Mouse (Mus musculus) lung, adult 2 months (tissue): ENCODE measurements around the gene Ccdc122. TPM values are rescaled to one million over a fixed set of nuclear protein-coding genes. Genes with fewer than 3 reads are reported as not detected.
"Not testable (repeated sequence)": the region's sequence is repeated elsewhere in the genome, so short reads cannot be mapped to it uniquely, and the experiment has no call there.

Experiments
- DNase-seq: peaks from one replicate; pipeline ENCODE4 v3.0.0; 2022
- H3K4me1 ChIP-seq: fragments of 200-500 bp; 2 replicates; pipeline ENCODE4 v1.6.1; 2011; ENCODE audit warnings: low read length; ENCODE audit not compliant: control insufficient read depth, insufficient read depth
- H3K4me3 ChIP-seq: fragments of 200-500 bp; replicated peaks from 2 replicates; pipeline ENCODE3; 2011; ENCODE audit warnings: low read depth, mild to moderate bottlenecking, control low read depth, low read length; ENCODE audit errors: extremely low read depth
- CTCF ChIP-seq: fragments of 200-500 bp; IDR thresholded peaks from 2 replicates; pipeline ENCODE4 v1.5.1; 2011; ENCODE audit warnings: mild to moderate bottlenecking, low read length, control low read depth; ENCODE audit not compliant: insufficient read depth
- POLR2A ChIP-seq: fragments of 200-500 bp; IDR thresholded peaks from 2 replicates; pipeline ENCODE4 v1.6.1; 2011; ENCODE audit warnings: low read depth, mild to moderate bottlenecking, control low read depth, low read length, borderline replicate concordance; ENCODE audit errors: extremely low read depth
- WGBS: fragments of 180-500 bp; shearing (Covaris S2); methylation state at CpG from one replicate; pipeline ENCODE4 v1.1.7; 2018; 5-methylcytosine and 5-hydroxymethylcytosine counted together
- polyA plus RNA-seq: library from polyadenylated mRNA; depleted of rRNA; stranded (reverse); fragments of >200 nt; gene quantifications from 2 replicates; pipeline ENCODE4 v1.2.3, GENCODE M21; 2012

The Ccdc122 gene
- polyA plus RNA-seq, 1 experiment: 1.0 TPM

DNA sequence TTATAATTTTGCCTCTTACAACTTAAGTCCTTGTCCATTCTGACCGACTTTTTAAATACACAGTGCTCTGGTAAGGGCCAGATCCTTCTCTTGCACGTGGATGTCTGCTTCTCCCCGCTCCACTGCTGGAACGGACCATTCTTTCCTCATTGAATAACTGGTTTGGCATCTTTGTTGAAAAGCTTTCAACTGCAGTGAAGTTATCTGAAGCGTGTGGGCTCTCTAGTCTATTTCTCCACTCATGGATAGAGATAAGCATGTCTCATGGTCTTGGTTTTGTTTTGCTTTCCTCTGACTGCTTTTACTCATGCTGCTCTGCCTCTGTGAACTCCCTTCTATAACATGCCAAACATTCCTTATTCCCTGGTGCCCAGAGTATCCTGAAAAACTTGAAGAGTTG lies 4.1 kb upstream of the Ccdc122 start:
- DNase-seq: no peak
- peaks cover 2% of the 10 kb centered on the region for H3K4me1 ChIP-seq
- no peak overlapping the region for H3K4me3 ChIP-seq
- WGBS: 62% methylated on average over 5 of the region's 5 CpGs
- TF ChIP-seq CTCF: no peak
- no peak for TF ChIP-seq POLR2A

DNA sequence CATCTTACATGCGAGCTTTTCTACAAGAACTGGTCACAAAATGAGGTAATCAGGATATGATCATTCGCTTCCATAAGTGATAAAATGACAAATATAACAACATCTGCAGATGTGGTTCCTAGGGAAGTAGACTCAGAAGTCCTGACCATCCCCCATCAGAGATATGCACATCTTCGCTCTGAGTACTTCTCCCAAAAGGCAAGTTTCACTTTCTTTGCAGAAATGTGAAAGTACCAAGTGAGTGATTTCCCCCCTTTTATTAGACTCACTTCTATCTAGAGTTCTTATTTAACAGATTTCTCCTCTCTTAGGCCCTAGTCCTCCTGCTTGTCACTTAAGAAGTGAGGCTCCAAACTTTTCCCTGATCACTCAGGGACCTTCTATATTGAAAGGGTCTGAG lies 3.2 kb upstream of the Ccdc122 start:
- 83% methylated on average over 3 of the region's 3 CpGs for WGBS
- TF ChIP-seq POLR2A (no peak), CTCF (no peak)
- Histone ChIP-seq H3K4me3 (no peak overlapping the region), H3K4me1 (peaks cover 2% of the 10 kb centered on the region)
- DNase-seq: no peak

DNA sequence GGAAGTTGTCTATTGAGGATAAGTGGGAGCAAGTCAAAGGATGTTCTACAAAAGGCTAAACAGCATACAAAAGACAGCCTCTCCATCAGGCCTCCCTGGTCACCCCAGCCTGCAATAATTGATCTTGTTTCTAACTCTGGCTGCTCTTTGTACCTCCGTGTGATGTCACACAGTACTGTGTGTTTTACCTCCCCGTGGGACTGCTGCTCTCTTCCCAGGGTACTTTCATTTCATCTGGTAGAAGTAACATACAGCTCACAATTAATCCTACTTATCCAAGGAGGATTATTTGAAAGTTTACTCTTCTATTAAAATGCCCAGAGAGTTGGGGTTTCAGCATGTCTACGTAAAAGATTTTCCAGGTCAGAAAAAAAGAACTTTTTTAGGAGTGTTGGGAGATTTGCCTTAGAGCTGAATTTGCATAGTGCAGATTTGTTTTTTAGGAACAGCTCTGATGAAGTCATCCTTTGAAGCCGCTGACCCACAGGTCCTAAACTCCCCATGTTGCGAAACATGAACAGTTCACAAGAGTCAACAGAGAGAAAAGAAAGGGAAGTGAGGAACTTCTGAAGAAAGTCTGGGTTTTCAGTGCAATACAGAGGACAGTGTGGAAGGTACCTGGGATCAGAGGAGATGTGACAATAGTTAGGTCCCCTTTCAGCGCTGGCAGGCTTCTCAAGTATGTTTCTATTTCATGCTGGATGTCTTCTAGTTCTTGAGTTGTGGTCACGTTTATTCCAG lies 2.2 kb upstream of the Ccdc122 start:
- H3K4me1 ChIP-seq: peaks cover 2% of the 10 kb centered on the region
- no peak for DNase-seq
- 50% methylated on average over 7 of the region's 7 CpGs for WGBS
- no peak overlapping the region for H3K4me3 ChIP-seq
- TF ChIP-seq POLR2A (no peak), CTCF (no peak)

DNA sequence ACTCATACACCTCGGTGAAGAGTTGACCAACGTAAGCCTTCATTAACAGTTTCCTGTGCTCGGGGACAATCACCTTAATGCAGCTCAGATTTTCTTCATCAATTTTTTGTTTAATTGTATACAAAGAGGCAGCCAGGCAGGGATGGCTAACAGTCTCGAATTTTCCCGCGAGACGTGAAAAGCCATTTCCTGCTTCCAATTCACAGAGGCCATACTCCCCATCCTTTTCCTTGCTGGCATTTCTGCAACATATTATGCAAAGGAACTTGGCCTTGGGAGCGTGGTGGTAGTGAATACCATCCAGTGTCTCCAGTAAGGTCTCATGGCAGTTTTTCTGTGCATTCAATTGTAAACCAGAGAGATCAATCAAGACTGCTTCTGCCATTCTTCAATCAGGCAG lies 1.6 kb upstream of the Ccdc122 start:
- 76% methylated on average over 8 of the region's 8 CpGs for WGBS
- H3K4me3 ChIP-seq: no peak overlapping the region
- DNase-seq: no peak
- H3K4me1 ChIP-seq: peaks cover 2% of the 10 kb centered on the region
- no peak for TF ChIP-seq CTCF
- TF ChIP-seq POLR2A: no peak

DNA sequence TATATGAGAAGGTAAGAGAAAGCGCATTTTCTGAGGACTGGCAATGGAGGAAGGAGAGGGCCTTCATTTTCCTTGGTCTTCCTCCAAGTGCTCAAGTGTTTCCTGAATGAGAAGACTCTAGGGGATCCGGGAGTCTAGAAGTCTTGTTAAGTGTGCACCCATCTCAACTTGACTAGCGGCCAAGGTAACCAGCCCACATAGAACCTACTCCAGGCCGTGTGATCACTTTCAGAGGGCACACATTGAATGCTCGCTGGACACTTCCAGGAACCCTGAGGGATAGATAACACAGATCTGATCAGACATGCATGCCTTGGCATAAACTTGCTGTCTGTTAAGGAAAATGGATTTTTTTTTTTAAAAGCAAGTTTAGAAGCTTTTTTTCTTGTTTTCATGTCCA lies 758 bp downstream of the Ccdc122 start:
- no peak for DNase-seq
- Histone ChIP-seq H3K4me1 (peaks cover 2% of the 10 kb centered on the region), H3K4me3 (no peak overlapping the region)
- WGBS: 40% methylated on average over 5 of the region's 5 CpGs
- TF ChIP-seq CTCF (no peak), POLR2A (no peak)

DNA sequence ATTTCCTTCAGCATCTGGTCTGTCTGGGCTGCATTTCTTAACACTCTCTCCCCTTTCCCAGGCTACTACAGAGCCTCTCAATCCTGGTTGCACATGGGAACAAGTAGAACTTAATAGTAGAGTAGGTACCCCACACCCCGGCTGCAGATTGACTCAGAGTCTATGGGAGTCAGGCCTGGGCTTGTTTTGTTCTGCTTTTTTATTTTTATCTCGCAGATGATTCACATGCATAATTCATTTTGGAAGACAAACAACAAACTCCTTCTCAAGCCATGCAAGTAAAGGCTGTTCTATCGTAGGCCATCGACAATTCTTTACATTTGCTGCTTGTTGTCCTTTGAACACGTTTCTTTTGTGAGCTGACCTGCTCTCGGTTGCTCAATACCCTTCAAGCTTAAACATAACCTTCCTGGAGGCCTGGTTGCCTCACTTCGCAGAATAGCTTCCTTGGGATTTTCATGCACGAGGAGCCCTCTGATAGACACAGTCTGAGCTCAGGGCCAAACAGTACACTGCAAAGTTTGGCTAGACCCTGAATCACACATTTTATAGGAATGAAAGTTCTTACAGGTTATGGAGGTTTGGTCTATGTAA lies 1.4 kb downstream of the Ccdc122 start:
- WGBS: 54% methylated on average over 8 of the region's 8 CpGs
- Histone ChIP-seq H3K4me3 (no peak overlapping the region), H3K4me1 (peaks cover 2% of the 10 kb centered on the region)
- DNase-seq: no peak
- TF ChIP-seq POLR2A (no peak), CTCF (no peak)

DNA sequence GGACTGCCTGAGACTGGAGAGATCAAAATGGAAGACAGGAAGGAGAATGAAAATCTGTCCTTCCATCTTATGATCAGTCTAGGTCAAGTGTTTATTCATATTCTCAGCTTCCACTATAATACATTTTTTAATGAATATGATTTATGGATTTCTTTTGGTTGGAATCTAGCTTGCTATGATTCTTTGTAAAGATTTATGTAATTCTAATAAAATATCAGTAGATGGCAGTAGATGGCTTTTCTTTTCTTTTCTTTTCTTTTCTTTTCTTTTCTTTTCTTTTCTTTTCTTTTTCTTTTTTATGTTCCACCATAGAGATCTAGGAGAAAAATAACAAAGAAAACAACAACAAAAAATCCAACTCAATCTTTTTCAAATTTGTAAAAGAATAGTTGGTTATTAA lies 16.7 kb downstream of the Ccdc122 start:
- no peak for DNase-seq
- Histone ChIP-seq H3K4me1 (no peaks in the 10 kb centered on the region), H3K4me3 (no peak overlapping the region)
- no peak for TF ChIP-seq CTCF
- no peak for TF ChIP-seq POLR2A

DNA sequence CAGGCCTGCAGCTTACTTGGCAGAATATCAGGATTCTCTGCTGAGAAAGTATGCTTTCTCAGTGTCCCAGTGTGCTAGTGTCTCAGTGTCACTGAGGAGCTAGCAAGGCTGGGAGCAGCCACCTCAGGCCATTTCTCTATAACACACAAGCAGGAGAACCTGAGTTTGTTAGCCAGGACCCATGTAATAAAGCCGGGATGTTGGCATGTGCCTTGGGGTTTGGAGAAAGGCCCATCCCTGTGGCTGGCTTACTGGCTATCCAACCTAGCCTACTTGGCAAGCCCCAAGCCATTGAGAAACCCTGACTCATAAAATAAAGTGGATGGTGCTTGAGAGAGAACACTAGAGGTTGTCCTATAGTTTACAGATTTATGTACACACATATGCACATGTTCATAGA lies 32.8 kb downstream of the Ccdc122 start:
- DNase-seq: no peak
- 57% methylated on average over 1 of the region's 1 CpGs for WGBS
- Histone ChIP-seq H3K4me1 (no peaks in the 10 kb centered on the region), H3K4me3 (no peak overlapping the region)
- TF ChIP-seq POLR2A: no peak
- no peak for TF ChIP-seq CTCF

DNA sequence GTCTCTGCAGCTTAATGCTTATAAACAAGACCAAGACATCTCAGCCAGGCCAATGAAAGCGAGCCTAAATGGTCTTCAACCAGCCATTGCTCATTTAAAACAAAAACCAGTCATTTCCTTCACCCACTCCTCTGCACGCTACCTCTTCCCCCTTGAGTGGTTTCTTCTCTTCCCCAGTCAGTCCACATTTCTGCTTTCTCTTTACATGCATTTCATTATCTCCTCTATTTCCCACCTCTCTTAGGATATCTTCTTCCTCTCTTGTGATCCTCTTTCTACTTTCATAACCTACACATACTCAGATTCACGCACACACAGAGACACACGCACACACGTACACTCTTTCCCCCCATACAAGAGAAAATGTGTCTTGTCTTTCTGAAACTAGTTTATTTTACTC lies 44.7 kb downstream of the Ccdc122 start:
- no peak for DNase-seq
- no peak overlapping the region for H3K4me3 ChIP-seq
- H3K4me1 ChIP-seq: no peaks in the 10 kb centered on the region
- 81% methylated on average over 5 of the region's 5 CpGs for WGBS
- no peak for TF ChIP-seq CTCF
- TF ChIP-seq POLR2A: no peak

DNA sequence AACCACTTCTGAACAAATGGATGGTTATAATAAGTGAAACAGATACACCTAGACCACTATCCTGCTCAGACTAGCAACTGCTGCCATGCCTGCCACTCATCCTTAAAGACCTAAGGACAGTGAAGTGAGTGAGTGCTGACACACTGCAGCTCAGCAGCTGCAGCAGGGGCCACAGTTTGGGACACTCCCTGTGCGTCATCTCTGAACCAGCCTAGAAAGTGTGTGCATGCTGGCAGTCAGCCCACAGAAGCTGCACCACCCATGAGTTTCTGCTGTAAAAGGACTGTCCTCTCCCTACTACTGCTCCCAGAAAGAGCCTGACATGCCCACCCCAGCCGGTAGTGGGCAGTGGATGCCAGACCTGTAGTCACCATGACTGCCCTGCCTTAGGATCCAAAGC lies 63.7 kb downstream of the Ccdc122 start:
- no peak overlapping the region for H3K4me3 ChIP-seq
- no peaks in the 10 kb centered on the region for H3K4me1 ChIP-seq
- TF ChIP-seq POLR2A (no peak), CTCF (no peak)
- DNase-seq: no peak
- WGBS: 70% methylated on average over 2 of the region's 2 CpGs

DNA sequence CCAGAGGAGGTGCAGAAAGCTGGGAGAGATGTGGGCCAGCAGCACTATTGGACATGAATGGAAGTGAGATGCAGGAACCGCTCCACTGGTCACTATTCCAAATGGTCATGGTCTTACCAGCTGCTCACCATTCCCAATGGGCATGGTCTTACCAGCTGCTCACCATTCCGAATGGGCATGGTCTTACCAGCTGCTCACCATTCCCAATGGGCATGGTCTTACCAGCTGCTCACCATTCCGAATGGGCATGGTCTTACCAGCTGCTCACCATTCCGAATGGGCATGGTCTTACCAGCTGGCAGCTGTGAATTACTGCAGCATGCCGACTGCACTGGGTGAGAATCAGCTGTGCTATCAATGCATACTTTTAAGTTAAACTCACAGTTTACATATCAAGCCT lies 74.0 kb downstream of the Ccdc122 start:
- H3K4me3 ChIP-seq, H3K4me1 ChIP-seq, DNase-seq: not testable (repeated sequence)
- WGBS: 92% methylated on average over 5 of the region's 5 CpGs
